Mouse (Mus musculus) testis, adult 2 months (tissue): ENCODE data around the gene Adipor1. TPM values are rescaled to one million over a fixed set of nuclear protein-coding genes. Genes with fewer than 3 reads are reported as not detected.

ENCODE experiments used
- H3K27ac ChIP-seq: fragments of 200-500 bp; 2 replicates; pipeline ENCODE4 v1.5.1; 2012; ENCODE audit warnings: low read depth, low read length; ENCODE audit not compliant: control insufficient read depth, insufficient read depth
- H3K27me3 ChIP-seq: fragments of 200-500 bp; 2 replicates; pipeline ENCODE4 v1.6.1; 2012; ENCODE audit warnings: mild to moderate bottlenecking, low read length, moderate library complexity; ENCODE audit not compliant: control insufficient read depth, insufficient read depth
- H3K36me3 ChIP-seq: fragments of 200-500 bp; 2 replicates; pipeline ENCODE4 v1.6.1; 2012; ENCODE audit warnings: mild to moderate bottlenecking, low read length; ENCODE audit not compliant: control insufficient read depth, insufficient read depth
- H3K4me1 ChIP-seq: fragments of 200-500 bp; 2 replicates; pipeline ENCODE4 v1.6.1; 2012; ENCODE audit warnings: low read length; ENCODE audit not compliant: control insufficient read depth, insufficient read depth
- H3K4me3 ChIP-seq: fragments of 200-500 bp; 2 replicates; pipeline ENCODE4 v1.5.1; 2012; ENCODE audit warnings: low read depth, mild to moderate bottlenecking, low read length, moderate library complexity, mixed read lengths; ENCODE audit not compliant: control insufficient read depth
- CTCF ChIP-seq: fragments of 200-500 bp; IDR thresholded peaks from 2 replicates; pipeline ENCODE4 v1.5.1; 2012; ENCODE audit warnings: low read depth, mild to moderate bottlenecking, inconsistent platforms, low read length, moderate library complexity; ENCODE audit not compliant: control insufficient read depth, insufficient read depth, insufficient replicate concordance
- POLR2A ChIP-seq: fragments of 200-500 bp; IDR thresholded peaks from 2 replicates; pipeline ENCODE4 v1.6.1; 2012; ENCODE audit warnings: low read depth, mild to moderate bottlenecking, inconsistent platforms, low read length, moderate library complexity; ENCODE audit not compliant: control insufficient read depth
- polyA plus RNA-seq: library from polyadenylated mRNA; depleted of rRNA; stranded (reverse); fragments of >200 nt; gene quantifications from 2 replicates; pipeline ENCODE4 v1.2.3, GENCODE M21; 2012; rRNA removed

The Adipor1 gene
- polyA plus RNA-seq, 1 experiment = 87.4 TPM

DNA sequence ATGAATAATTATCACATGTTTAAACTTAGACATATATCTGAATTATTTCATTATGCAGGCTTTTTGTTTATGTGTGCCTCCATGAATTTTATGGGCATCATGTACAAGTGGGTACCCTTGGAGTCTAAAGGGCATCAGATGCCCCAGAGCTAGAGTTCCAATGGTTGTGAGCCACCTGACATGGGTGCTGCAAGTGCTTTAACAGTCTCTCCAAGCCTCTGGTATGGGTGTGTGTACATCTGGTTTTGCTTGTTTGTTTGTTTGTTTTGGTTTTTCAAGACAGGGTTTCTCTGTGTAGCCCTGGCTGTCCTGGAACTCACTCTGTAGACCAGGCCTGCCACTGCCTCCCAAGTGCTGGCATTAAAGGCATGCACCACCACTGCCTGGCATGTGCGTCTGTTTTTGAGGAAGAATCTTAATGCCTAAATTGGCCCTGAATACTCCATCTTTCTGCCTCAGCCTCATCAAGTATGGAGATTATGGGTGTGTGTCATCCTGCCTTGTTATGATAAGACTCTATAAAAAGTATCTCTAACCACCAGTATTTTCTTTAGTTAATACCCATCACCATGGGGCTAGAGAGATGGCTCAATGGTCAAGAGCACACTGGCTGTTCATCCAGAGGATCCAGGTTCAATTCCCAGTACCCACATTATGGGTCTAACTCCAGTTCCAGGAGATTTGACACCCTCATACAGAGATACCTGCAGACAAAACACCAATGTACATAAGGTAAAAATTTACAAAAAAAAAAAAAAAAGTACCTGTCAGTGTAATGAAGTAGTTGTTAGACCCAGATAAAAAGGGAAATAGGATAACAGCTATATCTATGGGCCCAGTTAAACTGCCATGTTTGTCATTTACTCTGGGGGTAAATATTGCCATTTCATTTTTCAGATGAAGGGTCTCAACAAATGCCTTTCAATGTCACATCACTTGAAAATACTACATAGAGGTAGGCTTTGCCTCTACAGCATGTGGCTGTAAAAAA, 45.4 kb downstream of the Adipor1 start:
- no peaks in the 10 kb centered on the region for H3K27me3 ChIP-seq
- H3K4me1 ChIP-seq = no peaks in the 10 kb centered on the region
- TF ChIP-seq CTCF = no peak
- TF ChIP-seq POLR2A = no peak
- no peaks in the 10 kb centered on the region for H3K36me3 ChIP-seq
- no peak overlapping the region for H3K27ac ChIP-seq
- H3K4me3 ChIP-seq = no peak overlapping the region

Other genes with a start within 250 kb of the Adipor1 start
- gene Chil1, start 233.2 kb upstream of the Adipor1 start, polyA plus RNA-seq = 0.05 TPM in 1 of 2 replicates, not detected in the other
- 0.16 and 0.20 TPM in 2 replicates for gene Mybph, start 221.9 kb upstream of the Adipor1 start, polyA plus RNA-seq
- gene Adora1, start 179.9 kb upstream of the Adipor1 start, polyA plus RNA-seq = 19.4 and 28.0 TPM in 2 replicates
- gene Myog, start 125.4 kb upstream of the Adipor1 start, polyA plus RNA-seq = 0.11 TPM in 1 of 2 replicates, not detected in the other
- 5.1 and 5.7 TPM in 2 replicates for gene Ppfia4, start 82.5 kb upstream of the Adipor1 start, polyA plus RNA-seq
- 116 and 127 TPM in 2 replicates for gene Tmem183a, start 53.4 kb upstream of the Adipor1 start, polyA plus RNA-seq
- 48.3 and 57.0 TPM in 2 replicates for gene 4933406M09Rik, start 29.4 kb upstream of the Adipor1 start, polyA plus RNA-seq
- 30.4 and 40.5 TPM in 2 replicates for gene Cyb5r1, start 9.8 kb upstream of the Adipor1 start, polyA plus RNA-seq
- gene Klhl12, start 40.2 kb downstream of the Adipor1 start, polyA plus RNA-seq = 28.9 and 30.3 TPM in 2 replicates
- gene Rabif, start 79.3 kb downstream of the Adipor1 start, polyA plus RNA-seq = 12.6 and 14.4 TPM in 2 replicates
- gene Mgat4e, start 134.3 kb downstream of the Adipor1 start, polyA plus RNA-seq = 87.2 and 108 TPM in 2 replicates
- gene Kdm5b, start 144.8 kb downstream of the Adipor1 start, polyA plus RNA-seq = 42.2 and 43.6 TPM in 2 replicates
- 0.14 and 0.22 TPM in 2 replicates for gene Syt2, start 231.3 kb downstream of the Adipor1 start, polyA plus RNA-seq